27 mouse cellular contexts compared by ENCODE assay signal in the genomic region with DNA sequence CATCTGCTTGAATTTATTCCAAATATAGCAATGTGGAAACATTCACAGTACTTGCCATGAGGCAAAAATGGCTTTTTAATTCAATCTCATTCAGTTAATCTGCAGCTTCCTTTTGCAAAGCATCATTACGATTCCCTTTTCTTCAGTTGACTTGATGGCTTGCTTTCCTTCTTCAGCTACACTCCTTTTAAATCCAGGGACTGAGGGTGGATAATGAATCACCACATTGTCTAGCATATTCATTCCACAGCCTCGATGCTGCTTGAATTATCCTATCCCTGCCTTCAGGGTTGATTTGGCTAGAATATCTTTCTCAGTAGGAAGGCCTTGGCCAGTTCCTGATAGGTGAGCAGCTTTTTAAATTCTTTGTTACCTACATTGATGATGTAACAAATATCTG.
"Had no signal": no experiment of that assay in that cellular context is flagged by ENCODE, and none has a peak within 500 bp of the region (broad histone marks: within the 10 kb centered on the region; RNA-seq: fewer than 3 reads in every experiment).

No protein-coding gene starts in this region.

- H3K9ac ChIP-seq: embryonic facial prominence, embryonic 12.5 days; embryonic facial prominence, embryonic 13.5 days; embryonic facial prominence, embryonic 15.5 days; forebrain, embryonic 12.5 days; forebrain, embryonic 13.5 days; forebrain, embryonic 15.5 days had no signal

- H3K4me1 ChIP-seq: embryonic facial prominence, embryonic 10.5 days; embryonic facial prominence, embryonic 12.5 days; embryonic facial prominence, embryonic 13.5 days; embryonic facial prominence, embryonic 15.5 days; forebrain, embryonic 10.5 days; forebrain, embryonic 12.5 days; forebrain, embryonic 13.5 days; forebrain, embryonic 15.5 days; heart, embryonic 10.5 days had no signal

- DNase-seq: cerebellum, adult 2 months; cerebellum, adult 8-10 months; cerebellum, adult 9-10 months; cerebellum, adult 9-11 months; cerebellum, postnatal 14 days; cerebellum, postnatal 25 days; cerebellum, postnatal 36 days; embryo, embryonic 11 days; gastrocnemius, adult 2 months; gastrocnemius, postnatal 10 days; gastrocnemius, postnatal 25 days; gastrocnemius, postnatal 36 days; heart, adult 11 months; heart, adult 18-20 months; heart, adult 2 months had no signal

- H3K9me3 ChIP-seq: embryonic facial prominence, embryonic 10.5 days; embryonic facial prominence, embryonic 12.5 days; embryonic facial prominence, embryonic 13.5 days; embryonic facial prominence, embryonic 15.5 days; forebrain, embryonic 10.5 days; forebrain, embryonic 12.5 days; forebrain, embryonic 13.5 days; forebrain, embryonic 15.5 days; heart, embryonic 10.5 days had no signal

- H3K4me2 ChIP-seq: embryonic facial prominence, embryonic 12.5 days; embryonic facial prominence, embryonic 13.5 days; embryonic facial prominence, embryonic 15.5 days; forebrain, embryonic 12.5 days; forebrain, embryonic 13.5 days; forebrain, embryonic 15.5 days had no signal

- H3K4me3 ChIP-seq: embryonic facial prominence, embryonic 10.5 days; embryonic facial prominence, embryonic 12.5 days; embryonic facial prominence, embryonic 13.5 days; embryonic facial prominence, embryonic 15.5 days; erythroblast, embryonic 14.5 days; forebrain, embryonic 10.5 days; forebrain, embryonic 12.5 days; forebrain, embryonic 13.5 days; forebrain, embryonic 15.5 days; gastrocnemius, adult 2 months; heart, adult 2 months; heart, embryonic 10.5 days had no signal

- H3K27ac ChIP-seq: embryonic facial prominence, embryonic 10.5 days; embryonic facial prominence, embryonic 12.5 days; embryonic facial prominence, embryonic 13.5 days; embryonic facial prominence, embryonic 15.5 days; forebrain, embryonic 10.5 days; forebrain, embryonic 12.5 days; forebrain, embryonic 13.5 days; forebrain, embryonic 15.5 days; gastrocnemius, adult 2 months; heart, adult 2 months; heart, embryonic 10.5 days had no signal

- H3K27me3 ChIP-seq: embryonic facial prominence, embryonic 12.5 days; embryonic facial prominence, embryonic 13.5 days; embryonic facial prominence, embryonic 15.5 days; forebrain, embryonic 12.5 days; forebrain, embryonic 13.5 days; forebrain, embryonic 15.5 days had no signal

- ATAC-seq: forebrain, embryonic 13.5 days; forebrain, embryonic 14.5 days; forebrain, embryonic 15.5 days; forebrain, embryonic 16.5 days had no signal

- H3K36me3 ChIP-seq: embryonic facial prominence, embryonic 10.5 days; embryonic facial prominence, embryonic 12.5 days; embryonic facial prominence, embryonic 13.5 days; embryonic facial prominence, embryonic 15.5 days; forebrain, embryonic 10.5 days; forebrain, embryonic 12.5 days; forebrain, embryonic 15.5 days; heart, embryonic 10.5 days had no signal
